Mouse (Mus musculus) cortical plate, adult 2 months (tissue): ENCODE measurements around the gene Hoxb4.

ENCODE experiments used
- CTCF ChIP-seq: fragments of 200-500 bp; IDR thresholded peaks from 2 replicates; pipeline ENCODE4 v1.5.1; 2011; ENCODE audit warnings: mild to moderate bottlenecking, control low read depth, low read length; ENCODE audit not compliant: insufficient read depth; ENCODE audit errors: extremely low read depth
- POLR2A ChIP-seq: fragments of 200-500 bp; IDR thresholded peaks from 2 replicates; pipeline ENCODE4 v1.6.1; 2011; ENCODE audit warnings: mild to moderate bottlenecking, low read length, control low read depth; ENCODE audit not compliant: insufficient read depth; ENCODE audit errors: extremely low read depth

GRCm38 (mm10) chr11:96281396-96281795, 36.7 kb upstream of the Hoxb4 start:
- no peak for TF ChIP-seq POLR2A
- TF ChIP-seq CTCF, result no peak
